Mouse (Mus musculus) adrenal gland, postnatal 14 days (tissue): ENCODE results near the gene Prss38. TPM values are rescaled to one million over a fixed set of nuclear protein-coding genes. Genes with fewer than 3 reads are reported as not detected.

Source experiments
- DNase-seq: peaks from one replicate; pipeline ENCODE4 v3.0.0; 2021; ENCODE audit warnings: mixed read lengths
- long read RNA-seq, 2 experiments: library from polyadenylated mRNA; stranded (forward); transcript quantifications; one replicate each; pipeline ENCODE4 v2.0.0; 2021
- total RNA-seq: library from RNA; stranded (reverse); gene quantifications from 2 replicates; pipeline ENCODE4 v1.2.3, GENCODE M21; 2021

Gene Prss38
- not detected in 2 replicates for total RNA-seq
- long read RNA-seq, experiment 1 = 0 reads
- long read RNA-seq, experiment 2 = 0 reads

GRCm38 (mm10) chr11:59375475-59375874, at the start of gene Prss38:
Prss38 (minus strand) TSS chr11:59375657.
- no peak for DNase-seq

DNA sequence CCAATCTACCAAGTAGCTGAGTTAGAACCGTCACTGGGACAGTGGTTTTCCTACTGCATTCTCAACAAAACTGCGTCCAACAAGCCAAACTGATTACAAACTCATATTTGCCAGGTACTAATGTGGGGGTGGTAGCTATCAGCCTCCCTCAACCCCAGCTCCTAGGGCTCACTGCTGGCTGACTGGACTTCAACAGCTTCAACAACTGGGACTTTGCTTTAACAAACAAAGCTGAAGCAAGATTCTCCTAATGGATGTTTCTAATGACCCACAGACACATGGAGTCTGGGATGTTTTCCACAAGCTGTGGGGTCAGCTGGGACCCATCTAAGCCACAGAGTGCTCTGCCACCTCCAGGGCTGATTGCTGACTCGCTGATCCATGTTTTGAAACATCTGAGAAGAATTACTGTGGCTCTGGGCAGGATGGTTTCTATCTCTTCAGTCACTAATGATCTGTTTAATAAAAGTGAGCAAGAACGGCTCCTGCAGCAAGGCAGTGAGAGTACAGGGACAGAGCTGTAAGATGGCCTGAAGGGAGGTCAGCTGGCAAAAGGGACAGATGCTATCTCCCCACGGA, 47.6 kb upstream of the Prss38 start:
- no peak for DNase-seq

- no peak for DNase-seq
Measured at GRCm38 (mm10) chr11:59421967-59422366, 46.5 kb upstream of the Prss38 start.

DNA sequence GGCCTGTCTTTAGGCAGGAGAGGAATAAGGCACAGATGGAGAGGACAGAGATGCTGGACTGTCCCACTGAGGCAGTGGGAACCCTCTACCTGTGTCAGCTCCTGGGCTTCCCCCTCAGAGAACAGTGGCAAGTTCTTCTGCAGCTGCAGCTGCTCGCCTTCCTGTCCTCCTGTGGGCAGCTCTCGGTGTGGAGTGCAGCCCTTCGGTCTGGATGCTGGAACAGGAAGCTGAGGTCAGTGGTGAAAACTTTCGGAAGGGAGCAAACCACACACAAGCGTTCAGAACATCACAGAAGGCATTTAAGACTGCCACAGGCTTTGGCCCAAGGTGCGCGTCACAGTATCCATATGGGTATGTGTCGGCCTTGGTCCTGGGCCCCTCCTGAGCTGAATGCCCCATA, 46.0 kb upstream of the Prss38 start:
- DNase-seq = no peak

GRCm38 (mm10) chr11:59418708-59419107, 43.3 kb upstream of the Prss38 start:
- DNase-seq = no peak

GRCm38 (mm10) chr11:59412999-59413863, 37.8 kb upstream of the Prss38 start:
- no peak for DNase-seq

- DNase-seq = no peak
Measured at GRCm38 (mm10) chr11:59412058-59412457, 36.6 kb upstream of the Prss38 start.

DNA sequence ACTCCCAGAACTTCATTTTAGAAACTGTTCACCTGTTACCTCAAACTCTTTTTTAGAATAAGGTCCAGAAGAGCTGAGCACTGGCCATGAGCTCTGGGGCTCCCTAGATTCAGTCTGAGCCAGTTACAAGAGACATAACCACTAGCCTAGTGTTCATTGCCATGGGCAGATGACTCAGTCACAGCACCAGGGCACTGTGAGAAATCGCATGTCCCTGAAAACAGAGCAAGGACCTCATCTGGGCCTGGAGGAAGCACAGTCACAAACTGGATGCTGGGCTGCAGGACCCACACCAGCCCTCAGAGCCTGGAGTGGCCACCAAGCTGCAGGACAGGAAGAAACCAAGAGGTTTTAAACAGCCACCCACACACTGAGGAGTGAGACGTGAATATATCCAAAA, 35.4 kb upstream of the Prss38 start:
- DNase-seq = peak; percentile 64

GRCm38 (mm10) chr11:59405761-59406160, 30.3 kb upstream of the Prss38 start:
- DNase-seq = peak; percentile 57

DNA sequence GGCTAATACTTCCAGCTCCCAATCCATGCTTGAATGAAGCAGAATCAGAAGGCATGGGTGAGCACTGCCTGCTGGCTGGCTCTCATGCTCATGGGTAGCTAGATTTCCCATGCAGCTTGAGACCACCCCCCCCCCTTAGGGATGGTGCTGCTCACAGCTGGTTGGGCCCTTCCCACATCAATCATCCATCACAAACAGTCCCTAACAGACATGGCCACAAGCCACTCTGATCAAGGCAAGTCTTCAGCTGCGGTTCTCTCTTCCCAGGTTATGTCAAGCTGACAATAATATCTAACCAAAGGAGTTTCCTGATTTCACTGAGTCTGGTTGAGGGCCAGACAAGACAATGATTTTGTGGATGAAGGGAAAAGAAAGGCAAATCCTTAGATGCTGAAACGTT, 25.4 kb upstream of the Prss38 start:
- DNase-seq = no peak

GRCm38 (mm10) chr11:59399830-59400229, 24.4 kb upstream of the Prss38 start:
- no peak for DNase-seq

GRCm38 (mm10) chr11:59397536-59398371, 22.3 kb upstream of the Prss38 start:
- DNase-seq = no peak

DNA sequence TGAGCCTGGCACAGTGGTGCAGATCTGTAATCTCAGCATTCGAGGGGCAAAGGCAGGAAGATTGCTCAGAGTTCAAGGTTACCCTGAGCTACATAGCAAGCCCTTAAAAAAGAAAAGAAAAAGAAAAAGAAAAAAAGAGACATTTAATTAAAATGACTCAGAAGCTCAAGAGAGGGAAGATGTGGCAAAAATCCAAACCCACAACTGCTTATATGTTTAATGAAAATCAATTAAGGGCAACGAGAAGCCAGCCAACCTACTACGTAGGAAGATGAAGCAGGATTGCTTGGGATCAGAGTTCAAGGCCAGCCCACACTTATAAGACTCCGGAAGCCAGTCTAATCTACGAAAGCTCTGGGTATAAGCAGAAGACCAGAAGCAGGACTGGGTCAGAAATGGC, 19.0 kb upstream of the Prss38 start:
- DNase-seq = no peak

GRCm38 (mm10) chr11:59393591-59393990, 18.1 kb upstream of the Prss38 start:
- peak; percentile 92 for DNase-seq

GRCm38 (mm10) chr11:59392300-59392699, 16.8 kb upstream of the Prss38 start:
- DNase-seq = peak; percentile 67

DNA sequence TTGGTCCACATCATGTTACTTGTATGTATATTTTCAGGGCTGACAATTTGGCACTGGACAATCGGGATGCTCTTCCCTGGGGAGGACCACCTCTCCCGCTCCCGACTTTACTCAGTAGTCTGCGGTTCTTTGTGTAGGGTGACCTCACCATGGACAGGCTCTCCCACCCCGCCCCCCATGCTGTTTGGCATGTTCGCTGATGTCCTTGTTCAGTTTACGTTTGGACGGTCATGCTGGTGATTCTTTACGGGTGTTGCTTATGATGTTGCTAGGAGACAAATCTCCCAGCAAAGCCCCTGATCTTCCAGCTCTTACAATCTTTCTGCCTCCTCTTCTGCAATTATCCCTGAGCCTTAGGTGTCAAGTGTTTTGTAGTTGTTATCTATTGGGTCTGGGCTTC, 15.0 kb upstream of the Prss38 start:
- no peak for DNase-seq

- DNase-seq = no peak
Measured at GRCm38 (mm10) chr11:59389617-59390016, 14.2 kb upstream of the Prss38 start.

- no peak for DNase-seq
Measured at GRCm38 (mm10) chr11:59388806-59389205, 13.3 kb upstream of the Prss38 start.

- DNase-seq = no peak
Measured at GRCm38 (mm10) chr11:59387471-59387870, 12.0 kb upstream of the Prss38 start.

DNA sequence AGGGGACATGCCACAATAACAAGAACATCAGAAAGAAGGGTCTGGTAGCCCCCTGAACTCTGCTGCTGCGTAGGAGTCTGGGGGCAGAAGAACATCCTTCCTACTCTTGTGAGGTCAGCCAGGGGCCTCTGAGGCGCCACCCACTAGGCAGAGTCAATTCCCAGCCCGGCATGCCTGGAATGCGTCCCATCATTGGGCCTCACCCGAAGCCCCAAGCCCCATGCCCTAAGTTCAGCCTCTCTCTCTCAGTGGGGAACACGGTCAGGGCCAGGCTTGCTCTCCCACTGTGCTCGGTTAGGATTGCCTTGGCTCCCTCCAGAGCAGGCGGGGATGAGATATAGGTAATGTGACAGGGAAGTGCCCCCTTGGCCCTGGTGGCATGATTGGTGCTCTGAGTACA, 9.7 kb upstream of the Prss38 start:
- no peak for DNase-seq

DNA sequence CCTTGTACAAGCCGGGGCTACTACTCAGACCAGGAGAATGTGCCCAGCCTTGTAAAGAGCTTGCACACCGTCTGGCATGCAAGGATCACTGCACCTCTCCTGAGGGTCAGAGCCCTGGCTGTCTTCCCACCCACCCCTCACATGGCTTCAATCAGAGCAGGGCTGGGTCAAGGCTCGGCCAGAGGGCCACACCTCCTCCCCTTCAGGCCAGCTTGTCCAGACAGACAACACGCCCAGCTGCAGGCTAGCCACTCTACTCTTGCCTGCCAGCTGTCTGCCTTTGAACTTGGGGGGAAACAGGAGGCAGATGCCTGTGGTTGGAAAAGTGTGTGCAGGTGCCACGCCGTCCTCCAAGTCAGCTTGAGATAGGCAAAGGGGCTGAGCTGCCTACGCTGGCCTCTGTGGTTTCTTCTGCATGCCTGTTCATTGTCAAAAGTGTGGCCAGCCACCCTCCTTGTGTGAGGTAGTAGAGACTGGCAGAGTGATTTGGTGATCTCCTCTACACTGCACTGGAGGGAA, 9.0 kb upstream of the Prss38 start:
- DNase-seq = peak; percentile 61

GRCm38 (mm10) chr11:59379547-59379946, 4.1 kb upstream of the Prss38 start:
- DNase-seq = no peak

GRCm38 (mm10) chr11:59377999-59378398, 2.5 kb upstream of the Prss38 start:
- no peak for DNase-seq
